Mouse (Mus musculus) hindbrain, embryonic 14.5 days (tissue): ENCODE data around the gene Actr2. TPM values are rescaled to one million over a fixed set of nuclear protein-coding genes. Genes with fewer than 3 reads are reported as not detected.
A peak's percentile ranks its signal among the peaks of the same experiment; 100 is the strongest.
"Not testable (repeated sequence)": the region's sequence is repeated elsewhere in the genome, so short reads cannot be mapped to it uniquely, and the experiment has no call there.

Experiments used
- ATAC-seq: fragments of 200-750 bp; cut with Nextera tagmentation; 2 replicates; pipeline ENCODE4 v1.8.0; 2017; ENCODE audit warnings: moderate number of reproducible peaks, mild to moderate bottlenecking, moderate TSS enrichment, moderate library complexity; ENCODE audit not compliant: low FRiP score
- DNase-seq: peaks from one replicate; pipeline ENCODE4 v3.0.0-alpha.2; 2015; ENCODE audit warnings: low spot score
- H3K27ac ChIP-seq: fragments of 300-500 bp; sonication (generic); 2 replicates; pipeline ENCODE4 v1.5.1; 2014; ENCODE audit warnings: mild to moderate bottlenecking, moderate library complexity
- H3K27me3 ChIP-seq: fragments of 300-500 bp; sonication (generic); 2 replicates; pipeline ENCODE4 v1.6.1; 2014; ENCODE audit warnings: mild to moderate bottlenecking, low read length, mixed read lengths; ENCODE audit not compliant: control insufficient read depth, insufficient read depth
- H3K36me3 ChIP-seq: fragments of 300-500 bp; sonication (generic); replicated peaks from 2 replicates; pipeline ENCODE4 v1.6.1; 2014; ENCODE audit not compliant: control insufficient read depth, insufficient read depth
- H3K4me1 ChIP-seq: fragments of 300-500 bp; sonication (generic); replicated peaks from 2 replicates; pipeline ENCODE4 v1.6.1; 2014; ENCODE audit warnings: antibody characterized with exemption, low read length, mixed read lengths; ENCODE audit not compliant: control insufficient read depth, insufficient read depth
- H3K4me2 ChIP-seq: fragments of 300-500 bp; sonication (generic); replicated peaks from 2 replicates; pipeline ENCODE4 v1.6.1; 2014; ENCODE audit warnings: mild to moderate bottlenecking, moderate library complexity
- H3K4me3 ChIP-seq: fragments of 300-500 bp; sonication (generic); replicated peaks from 2 replicates; pipeline ENCODE4 v1.5.1; 2014; ENCODE audit warnings: mild to moderate bottlenecking, low read length
- H3K9ac ChIP-seq: fragments of 300-500 bp; sonication (generic); 2 replicates; pipeline ENCODE4 v1.6.1; 2014
- H3K9me3 ChIP-seq: fragments of 300-500 bp; sonication (generic); 2 replicates; pipeline ENCODE4 v1.6.1; 2016; ENCODE audit warnings: low read length; ENCODE audit not compliant: control insufficient read depth
- WGBS: fragments of 180-500 bp; shearing (Covaris S2); extraction: QIAGEN DNeasy Blood & Tissue Kit; methylation state at CpG from one replicate; pipeline ENCODE4 v1.1.7; 2014; 5-methylcytosine and 5-hydroxymethylcytosine counted together
- polyA plus RNA-seq: library from polyadenylated mRNA; unstranded; fragments of >200 nt; fragmentation: Nextera tagmentation; extraction: Ambion mirVana; gene quantifications from 2 replicates; pipeline ENCODE4 v1.2.1, GENCODE M21; 2014

Gene Actr2
- polyA plus RNA-seq, 1 experiment from 2014 or later: 99.6 TPM

- Histone ChIP-seq H3K4me2 (no peak overlapping the region), H3K9ac (no peak overlapping the region), H3K4me3 (no peak overlapping the region), H3K4me1 (peaks cover 19% of the 10 kb centered on the region; the same call in 1 of the 2 replicates), H3K27ac (no peak overlapping the region), H3K36me3 (no peaks in the 10 kb centered on the region), H3K27me3 (no peaks in the 10 kb centered on the region), H3K9me3 (no peaks in the 10 kb centered on the region)
- DNase-seq (no peak), ATAC-seq (no peak)
- WGBS: 25% methylated on average over 6 of the region's 6 CpGs
Observed at GRCm38 (mm10) chr11:20041164-20041920, 71.4 kb downstream of the Actr2 start.

DNA sequence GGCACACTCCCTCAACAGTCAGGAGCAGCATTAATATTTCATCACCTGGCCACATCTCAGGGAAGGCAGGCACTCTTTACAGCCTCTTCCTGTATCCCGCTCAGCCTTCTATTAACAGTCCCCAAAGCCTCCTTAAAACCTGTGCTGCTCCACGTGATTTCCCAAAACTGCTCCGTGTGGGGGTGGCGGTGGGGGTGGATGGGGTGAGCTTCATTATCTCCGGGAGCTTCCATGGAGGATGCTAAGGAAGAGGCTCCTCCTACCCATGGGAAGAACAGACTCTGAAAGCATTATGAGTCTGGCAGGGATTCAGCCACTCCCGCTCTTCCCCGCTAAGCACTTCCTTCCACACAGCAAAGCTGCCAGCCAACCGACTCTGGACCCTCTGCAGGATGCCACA is 74.0 kb downstream of the Actr2 start:
- Histone ChIP-seq H3K4me3 (no peak overlapping the region), H3K27ac (0 out of 2 replicates have a peak overlapping the region, but pooled peaks have one; percentile 36), H3K4me2 (peak overlapping the region; percentile 27), H3K9me3 (no peaks in the 10 kb centered on the region), H3K36me3 (no peaks in the 10 kb centered on the region), H3K27me3 (no peaks in the 10 kb centered on the region), H3K9ac (no peak overlapping the region), H3K4me1 (peaks cover 19% of the 10 kb centered on the region; the same call in 1 of the 2 replicates)
- ATAC-seq: peak; percentile 64
- WGBS: 22% methylated on average over 8 of the region's 8 CpGs
- DNase-seq: peak; percentile 31

DNA sequence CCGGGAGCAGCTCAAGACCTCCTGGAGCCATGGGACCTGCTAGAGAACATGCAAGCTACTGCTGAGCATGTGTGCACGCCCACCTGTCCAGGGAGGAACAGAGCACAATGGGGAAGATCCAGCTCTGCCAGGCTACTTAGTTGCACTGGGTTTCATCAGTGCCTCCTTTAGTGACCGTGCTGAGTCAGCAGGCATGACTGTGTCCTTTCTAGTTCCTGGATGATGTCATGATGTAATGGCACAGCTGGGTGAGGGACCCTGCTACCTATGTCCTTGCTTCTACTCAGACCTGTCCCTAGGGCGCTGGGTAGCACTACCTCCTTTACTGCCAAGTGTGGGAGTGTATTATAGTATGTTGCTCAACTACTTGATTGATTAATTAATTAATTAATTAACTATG is 75.0 kb downstream of the Actr2 start:
- ATAC-seq: no peak
- H3K4me1 ChIP-seq: peaks cover 19% of the 10 kb centered on the region; the same call in 1 of the 2 replicates
- no peaks in the 10 kb centered on the region for H3K27me3 ChIP-seq
- no peak overlapping the region for H3K27ac ChIP-seq
- H3K9ac ChIP-seq: no peak overlapping the region
- no peak overlapping the region for H3K4me2 ChIP-seq
- no peak for DNase-seq
- no peaks in the 10 kb centered on the region for H3K9me3 ChIP-seq
- WGBS: 94% methylated on average over 4 of the region's 4 CpGs
- H3K36me3 ChIP-seq: no peaks in the 10 kb centered on the region
- no peak overlapping the region for H3K4me3 ChIP-seq

DNA sequence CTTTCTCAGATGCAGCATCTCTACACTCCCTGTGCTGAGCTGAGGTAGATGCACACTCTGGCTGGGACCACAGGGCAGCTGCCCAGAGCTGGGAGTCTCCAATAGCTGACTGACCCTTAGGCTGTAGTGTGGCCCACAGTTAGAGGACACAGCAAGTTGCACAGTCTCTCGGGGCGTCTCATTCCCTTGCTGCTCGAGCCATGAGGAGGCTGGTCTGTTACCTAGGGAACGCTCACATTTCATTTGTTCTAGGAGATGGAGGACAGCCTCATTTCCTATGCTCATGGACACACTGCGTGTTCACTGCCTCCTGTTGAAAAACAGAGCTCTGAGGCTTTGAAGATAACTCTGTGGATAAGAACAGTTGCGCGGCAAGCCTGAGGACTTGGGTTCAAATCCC is 76.7 kb downstream of the Actr2 start:
- no peaks in the 10 kb centered on the region for H3K9me3 ChIP-seq
- DNase-seq (no peak), ATAC-seq (no peak)
- H3K4me3 ChIP-seq: no peak overlapping the region
- H3K36me3 ChIP-seq: no peaks in the 10 kb centered on the region
- WGBS: 57% methylated on average over 7 of the region's 7 CpGs
- H3K4me2 ChIP-seq: no peak overlapping the region
- no peaks in the 10 kb centered on the region for H3K27me3 ChIP-seq
- H3K27ac ChIP-seq: no peak overlapping the region
- H3K9ac ChIP-seq: no peak overlapping the region
- H3K4me1 ChIP-seq: peaks cover 10% of the 10 kb centered on the region; the same call in 1 of the 2 replicates

DNA sequence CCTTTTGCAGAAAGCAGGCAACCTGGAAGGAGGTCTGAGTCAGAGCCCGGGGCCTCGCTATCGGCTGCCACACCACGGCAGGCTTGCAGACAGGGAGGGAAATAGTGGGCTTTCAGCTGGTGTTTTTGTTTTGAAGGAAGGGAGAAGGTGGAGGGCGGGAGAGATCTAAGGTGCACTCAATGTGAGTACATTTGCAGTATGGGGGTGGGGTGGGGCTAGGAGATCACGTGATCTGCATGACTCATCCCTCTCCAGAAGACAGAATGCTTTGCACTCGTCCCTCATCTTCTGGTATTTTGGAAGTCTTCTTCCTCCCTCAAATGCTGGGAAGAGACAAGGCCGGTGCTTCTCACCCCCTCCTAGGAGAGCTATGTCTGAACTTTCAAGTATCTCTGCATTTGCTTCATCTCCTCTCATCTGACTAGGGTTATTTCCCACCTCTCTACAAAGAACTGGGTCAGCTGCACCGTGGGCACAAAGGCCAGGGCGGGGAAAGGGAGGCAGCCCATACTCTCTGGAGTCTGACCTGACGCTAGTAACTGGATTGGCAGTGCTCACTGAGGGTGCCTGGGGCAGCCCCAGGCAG is 77.3 kb downstream of the Actr2 start:
- 66% methylated on average over 11 of the region's 11 CpGs for WGBS
- H3K4me3 ChIP-seq: no peak overlapping the region

GRCm38 (mm10) chr11:20034337-20034947 is 78.3 kb downstream of the Actr2 start:
- no peaks in the 10 kb centered on the region for H3K9me3 ChIP-seq
- ATAC-seq (no peak), DNase-seq (no peak)
- H3K9ac ChIP-seq: no peak overlapping the region
- 79% methylated on average over 14 of the region's 14 CpGs for WGBS
- H3K27ac ChIP-seq: no peak overlapping the region
- H3K4me3 ChIP-seq: no peak overlapping the region
- peaks cover 10% of the 10 kb centered on the region; the same call in 1 of the 2 replicates for H3K4me1 ChIP-seq
- no peaks in the 10 kb centered on the region for H3K36me3 ChIP-seq
- no peaks in the 10 kb centered on the region for H3K27me3 ChIP-seq
- no peak overlapping the region for H3K4me2 ChIP-seq

More for the DNA sequence above, 77.3 kb downstream of the Actr2 start:
- DNase-seq (no peak), ATAC-seq (no peak)
- no peaks in the 10 kb centered on the region for H3K9me3 ChIP-seq
- H3K4me1 ChIP-seq: peaks cover 10% of the 10 kb centered on the region; the same call in 1 of the 2 replicates
- no peak overlapping the region for H3K4me2 ChIP-seq
- H3K27me3 ChIP-seq: no peaks in the 10 kb centered on the region
- no peak overlapping the region for H3K9ac ChIP-seq
- H3K27ac ChIP-seq: no peak overlapping the region
- no peaks in the 10 kb centered on the region for H3K36me3 ChIP-seq

- WGBS: 71% methylated on average over 6 of the region's 6 CpGs
- Histone ChIP-seq H3K9ac (no peak overlapping the region), H3K27ac (no peak overlapping the region), H3K36me3 (no peaks in the 10 kb centered on the region), H3K4me1 (peaks cover 4% of the 10 kb centered on the region; the same call in 1 of the 2 replicates), H3K27me3 (no peaks in the 10 kb centered on the region), H3K4me3 (no peak overlapping the region), H3K9me3 (no peaks in the 10 kb centered on the region), H3K4me2 (no peak overlapping the region)
- DNase-seq: no peak
- no peak for ATAC-seq
Observed at GRCm38 (mm10) chr11:20033541-20034160, 79.1 kb downstream of the Actr2 start.

GRCm38 (mm10) chr11:20031536-20031935 is 81.2 kb downstream of the Actr2 start:
- no peak overlapping the region for H3K9ac ChIP-seq
- no peaks in the 10 kb centered on the region for H3K27me3 ChIP-seq
- H3K4me3 ChIP-seq: no peak overlapping the region
- H3K27ac ChIP-seq: no peak overlapping the region
- H3K4me2 ChIP-seq: no peak overlapping the region
- H3K4me1 ChIP-seq: no peaks in the 10 kb centered on the region
- H3K36me3 ChIP-seq: no peaks in the 10 kb centered on the region
- ATAC-seq (no peak), DNase-seq (peak; percentile 38)
- no peaks in the 10 kb centered on the region for H3K9me3 ChIP-seq
- 40% methylated on average over 8 of the region's 8 CpGs for WGBS

DNA sequence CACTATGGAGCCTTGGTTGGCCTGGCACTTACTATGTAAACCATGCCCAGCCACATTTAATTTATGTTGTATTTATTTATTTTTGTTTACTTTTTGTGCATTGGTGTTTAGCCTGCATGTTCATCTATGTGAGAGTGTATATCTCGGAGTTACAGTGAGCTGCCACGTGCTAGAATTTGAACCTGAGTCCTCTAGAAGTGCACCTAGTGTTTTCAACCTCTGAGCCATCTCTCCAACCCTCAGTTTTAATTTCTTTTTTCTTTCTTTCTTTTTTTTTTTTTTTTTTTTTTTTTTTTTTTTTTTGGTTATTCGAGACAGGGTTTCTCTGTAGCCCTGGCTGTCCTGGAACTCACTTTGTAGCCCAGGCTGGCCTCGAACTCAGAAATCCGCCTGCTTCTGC is 81.7 kb downstream of the Actr2 start:
- H3K27ac ChIP-seq, H3K36me3 ChIP-seq, ATAC-seq, H3K4me1 ChIP-seq, H3K9ac ChIP-seq, H3K9me3 ChIP-seq, H3K27me3 ChIP-seq, H3K4me2 ChIP-seq, H3K4me3 ChIP-seq, DNase-seq: not testable (repeated sequence)
- WGBS: 92% methylated on average over 5 of the region's 5 CpGs
